Mouse (Mus musculus) spleen, adult 2 months (tissue): Measurements from ENCODE around the gene Aqr. TPM values are rescaled to one million over a fixed set of nuclear protein-coding genes. Genes with fewer than 3 reads are reported as not detected.

Experiments
- DNase-seq, 2 experiments: peaks; one replicate each; pipeline versions ENCODE4 v3.0.0 to v3.0.0-alpha.2; 2012 to 2021; ENCODE audit warnings: low spot score in 2 of 2, low read depth in 1 of 2
- H3K27ac ChIP-seq: fragments of 200-500 bp; 2 replicates; pipeline ENCODE4 v1.5.1; 2012; ENCODE audit warnings: low read length, inconsistent platforms; ENCODE audit not compliant: insufficient read depth
- H3K27me3 ChIP-seq: fragments of 200-500 bp; 2 replicates; pipeline ENCODE4 v1.6.1; 2012; ENCODE audit warnings: mild to moderate bottlenecking, moderate library complexity, low read length, inconsistent platforms; ENCODE audit not compliant: control insufficient read depth, insufficient read depth
- H3K36me3 ChIP-seq: fragments of 200-500 bp; 2 replicates; pipeline ENCODE4 v1.6.1; 2012; ENCODE audit warnings: mild to moderate bottlenecking, low read length, inconsistent platforms; ENCODE audit not compliant: control insufficient read depth, insufficient read depth
- H3K4me1 ChIP-seq: fragments of 200-500 bp; 2 replicates; pipeline ENCODE4 v1.6.1; 2011; ENCODE audit warnings: inconsistent platforms; ENCODE audit not compliant: control insufficient read depth, insufficient read depth, insufficient read length
- H3K4me3 ChIP-seq: fragments of 200-500 bp; 2 replicates; pipeline ENCODE4 v1.5.1; 2011; ENCODE audit warnings: mild to moderate bottlenecking, inconsistent platforms; ENCODE audit not compliant: insufficient read depth, insufficient read length; ENCODE audit errors: extremely low read depth
- CTCF ChIP-seq: fragments of 200-500 bp; IDR thresholded peaks from 2 replicates; pipeline ENCODE4 v1.5.1; 2011; ENCODE audit warnings: mild to moderate bottlenecking, inconsistent platforms; ENCODE audit not compliant: insufficient read depth, insufficient read length, insufficient replicate concordance; ENCODE audit errors: extremely low read depth
- POLR2A ChIP-seq: fragments of 200-500 bp; IDR thresholded peaks from 2 replicates; pipeline ENCODE4 v1.6.1; 2011; ENCODE audit warnings: low read depth, low read length, inconsistent platforms
- WGBS: fragments of 180-500 bp; shearing (Covaris S2); methylation state at CpG from one replicate; pipeline ENCODE4 v1.1.7; 2018; 5-methylcytosine and 5-hydroxymethylcytosine counted together
- polyA plus RNA-seq: library from polyadenylated mRNA; depleted of rRNA; stranded (reverse); fragments of >200 nt; gene quantifications from 2 replicates; pipeline ENCODE4 v1.2.3, GENCODE M21; 2012; rRNA removed

The Aqr gene
- polyA plus RNA-seq, 1 experiment: 16.0 TPM

DNA sequence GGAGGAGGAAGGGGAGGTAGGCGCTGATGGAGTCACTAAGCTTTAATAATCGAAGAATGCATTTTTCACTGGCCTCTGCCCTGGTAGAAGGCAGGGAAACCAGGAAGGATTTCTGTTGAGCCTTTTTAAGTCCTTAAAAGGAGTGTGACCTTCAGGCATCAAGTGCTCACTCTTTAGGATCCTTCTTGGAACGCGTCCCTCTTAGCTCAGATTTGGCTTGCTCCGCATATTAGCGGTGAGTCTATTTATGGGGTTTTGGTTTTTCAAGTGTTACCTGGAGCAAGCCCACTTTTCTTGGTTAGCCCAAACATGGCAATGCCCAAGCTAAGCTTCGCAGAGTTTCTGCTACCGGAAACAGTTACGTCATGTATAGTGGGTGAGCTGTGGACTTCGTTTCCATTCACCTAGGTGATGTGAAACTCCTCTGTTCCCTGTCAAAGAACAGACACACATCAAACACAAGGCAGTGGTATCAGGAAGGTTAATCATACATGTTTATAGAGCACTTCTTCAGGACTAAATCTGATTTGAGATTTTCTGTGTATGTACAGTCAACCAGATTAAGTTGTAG is 128.5 kb downstream of the Aqr start:
- no peak for TF ChIP-seq POLR2A
- no peak for TF ChIP-seq CTCF
- no peaks in the 10 kb centered on the region for H3K4me1 ChIP-seq
- WGBS: 87% methylated on average over 10 of the region's 10 CpGs
- H3K27ac ChIP-seq: no peak overlapping the region
- no peaks in the 10 kb centered on the region for H3K36me3 ChIP-seq
- no peak overlapping the region for H3K4me3 ChIP-seq
- no peak for DNase-seq
- H3K27me3 ChIP-seq: no peaks in the 10 kb centered on the region

DNA sequence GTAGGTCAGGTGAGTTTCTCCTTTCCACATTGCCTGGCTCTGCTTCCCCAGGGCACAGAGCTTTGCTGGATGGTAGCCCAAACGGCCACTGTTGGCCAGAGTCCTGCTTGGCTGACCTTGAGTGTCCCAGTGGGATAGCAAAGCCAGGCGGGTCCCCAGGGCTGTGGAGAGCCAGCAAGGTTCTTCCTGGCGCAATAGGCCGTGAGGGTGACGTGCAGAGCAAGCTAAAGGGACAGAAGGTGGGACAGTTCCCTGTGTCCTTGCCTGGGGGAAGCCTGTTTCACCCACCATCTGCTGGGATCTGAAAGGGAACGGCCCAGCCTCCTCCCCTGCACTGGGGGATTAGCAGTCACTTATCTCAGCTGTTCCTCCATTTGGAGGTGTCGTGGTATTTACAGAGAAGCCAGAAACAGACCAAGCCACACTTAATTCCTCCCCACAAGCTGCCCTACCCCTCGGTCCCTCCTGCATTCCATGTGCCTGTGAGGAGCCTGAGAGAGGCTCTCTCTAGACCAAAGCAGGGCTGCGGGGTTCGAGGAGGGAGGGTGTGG is 129.4 kb downstream of the Aqr start:
- 51% methylated on average over 10 of the region's 10 CpGs for WGBS
- Histone ChIP-seq H3K4me1 (no peaks in the 10 kb centered on the region), H3K27ac (no peak overlapping the region), H3K27me3 (no peaks in the 10 kb centered on the region), H3K4me3 (no peak overlapping the region), H3K36me3 (no peaks in the 10 kb centered on the region)
- DNase-seq: no peak
- no peak for TF ChIP-seq CTCF

DNA sequence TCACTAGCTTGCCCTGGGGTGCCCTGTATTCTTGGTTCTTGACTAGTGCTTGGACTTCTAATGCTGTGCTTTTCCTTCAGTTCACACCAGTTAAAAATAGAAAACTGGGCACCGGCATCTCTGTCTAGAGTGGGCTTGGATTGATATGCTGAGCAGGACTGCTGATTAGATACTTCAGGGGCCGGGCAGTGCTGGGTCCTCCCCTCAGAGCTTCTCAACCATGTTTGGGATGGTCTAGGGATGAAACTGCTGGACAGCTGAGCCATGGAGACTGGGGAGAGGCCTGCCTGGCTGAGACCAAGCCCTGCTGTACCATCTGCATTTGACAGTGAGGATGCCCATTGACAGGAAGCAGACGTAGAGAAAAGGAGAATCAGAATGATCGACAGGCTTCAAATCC is 132.7 kb downstream of the Aqr start:
- Histone ChIP-seq H3K4me1 (no peaks in the 10 kb centered on the region), H3K36me3 (no peaks in the 10 kb centered on the region), H3K4me3 (no peak overlapping the region), H3K27me3 (no peaks in the 10 kb centered on the region), H3K27ac (no peak overlapping the region)
- no peak for DNase-seq
- TF ChIP-seq CTCF (no peak), POLR2A (no peak)
- WGBS: 84% methylated on average over 4 of the region's 4 CpGs

DNA sequence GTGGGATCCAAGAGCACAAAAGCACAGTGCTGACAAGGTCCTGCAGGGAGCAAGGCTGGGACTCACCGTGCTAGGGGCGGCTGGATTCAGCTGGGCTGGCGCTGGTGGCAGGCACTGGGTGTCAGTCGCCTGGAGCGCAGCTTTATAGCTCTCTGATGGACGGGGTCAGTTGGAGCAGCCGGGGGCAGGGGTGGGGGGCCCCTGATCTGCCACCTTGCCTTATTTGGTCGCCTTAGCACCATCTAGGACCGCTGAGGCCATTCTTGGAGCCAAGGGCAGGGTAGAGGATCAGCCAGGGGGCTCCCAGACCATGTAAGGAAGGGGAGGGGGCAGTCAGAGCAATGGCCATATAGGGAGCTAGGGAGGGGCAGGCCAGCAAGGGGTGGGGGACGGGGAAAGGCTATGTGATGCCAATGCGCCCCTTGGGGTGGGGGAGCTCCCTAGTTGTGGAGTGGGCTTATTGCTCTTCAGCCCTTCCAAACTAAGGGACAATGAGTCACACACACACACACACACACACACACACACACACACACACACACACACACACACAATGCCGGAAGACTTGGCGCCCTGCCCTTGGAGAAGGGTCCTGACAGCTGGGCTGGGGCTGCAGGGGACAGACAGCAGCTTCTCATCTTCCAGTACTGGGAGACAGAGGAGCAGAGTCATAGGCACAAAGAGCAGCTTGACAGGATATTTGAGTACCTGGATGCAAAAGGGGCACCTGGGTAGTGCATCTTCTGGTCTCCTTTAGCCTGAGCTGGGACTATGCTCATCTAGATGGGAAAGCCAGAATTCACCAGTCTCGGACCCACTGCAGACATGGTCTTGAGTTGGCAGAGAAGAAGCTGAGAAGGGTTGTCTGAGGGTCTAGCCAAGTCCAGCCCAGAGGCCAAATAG is 133.9 kb downstream of the Aqr start, which contains the start of gene Actc1:
Actc1 (minus strand) TSS at position 853 of the 903 bp plus-strand sequence.
- WGBS: 39% methylated on average over 14 of the region's 14 CpGs
- TF ChIP-seq POLR2A (no peak), CTCF (no peak)
- H3K36me3 ChIP-seq: no peaks in the 10 kb centered on the region
- no peak within 1 kb of the TSS for H3K27ac ChIP-seq
- no peak for DNase-seq
- H3K4me3 ChIP-seq: no peak within 1 kb of the TSS
- H3K4me1 ChIP-seq: no peaks in the 10 kb centered on the region
- H3K27me3 ChIP-seq: no peaks in the 10 kb centered on the region

DNA sequence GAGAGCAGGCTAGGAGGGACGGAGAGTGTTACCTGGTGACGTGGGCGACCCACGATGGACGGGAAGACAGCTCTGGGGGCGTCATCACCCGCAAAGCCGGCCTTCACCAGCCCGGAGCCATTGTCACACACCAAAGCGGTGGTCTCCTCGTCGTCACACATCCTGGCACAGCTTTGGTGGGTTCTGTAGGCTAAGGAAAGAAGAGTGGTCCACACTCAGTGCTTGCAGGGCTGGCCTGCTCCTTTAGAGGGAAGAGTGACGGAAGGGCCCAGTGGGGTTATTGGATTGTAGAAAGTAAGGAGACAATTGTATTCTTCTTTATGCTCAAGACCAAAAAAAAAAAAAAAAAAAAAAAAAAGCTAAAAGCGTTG is 135.0 kb downstream of the Aqr start:
- no peak for TF ChIP-seq CTCF
- no peak for TF ChIP-seq POLR2A
- Histone ChIP-seq H3K36me3 (no peaks in the 10 kb centered on the region), H3K27me3 (no peaks in the 10 kb centered on the region), H3K4me1 (no peaks in the 10 kb centered on the region), H3K4me3 (no peak overlapping the region), H3K27ac (no peak overlapping the region)
- 88% methylated on average over 14 of the region's 14 CpGs for WGBS
- DNase-seq: no peak

Other genes with a start within 250 kb of the Aqr start
- not detected in 2 replicates for gene Gjd2, start 173.4 kb downstream of the Aqr start, polyA plus RNA-seq
- gene Actc1, start 133.5 kb downstream of the Aqr start, polyA plus RNA-seq: 0.23 and 2.1 TPM in 2 replicates
- 0.63 and 0.88 TPM in 2 replicates for gene Zfp770, start 14.4 kb upstream of the Aqr start, polyA plus RNA-seq